Mouse (Mus musculus) liver, embryonic 14.5 days (tissue): ENCODE data around the gene Timm9. TPM values are rescaled to one million over a fixed set of nuclear protein-coding genes. Genes with fewer than 3 reads are reported as not detected.
A peak's percentile ranks its signal among the peaks of the same experiment; 100 is the strongest.

Source experiments
- ATAC-seq: fragments of 200-750 bp; cut with Nextera tagmentation; 2 replicates; pipeline ENCODE4 v1.8.0; 2017; ENCODE audit warnings: moderate number of reproducible peaks, mild to moderate bottlenecking, moderate library complexity; ENCODE audit not compliant: insufficient read depth
- DNase-seq, 3 experiments: peaks; one replicate each; pipeline ENCODE4 v3.0.0-alpha.2; 2012 to 2013; ENCODE audit warnings: low read depth in 3 of 3, low spot score in 3 of 3
- H3K27ac ChIP-seq: fragments of 300-500 bp; sonication (generic); 2 replicates; pipeline ENCODE4 v1.5.1; 2014; ENCODE audit warnings: moderate library complexity, mild to moderate bottlenecking, control low read depth, inconsistent platforms
- H3K27me3 ChIP-seq: fragments of 300-500 bp; sonication (generic); 2 replicates; pipeline ENCODE4 v1.6.1; 2014; ENCODE audit warnings: mild to moderate bottlenecking, low read length, moderate library complexity; ENCODE audit not compliant: control insufficient read depth, insufficient read depth
- H3K36me3 ChIP-seq: fragments of 300-500 bp; sonication (generic); replicated peaks from 2 replicates; pipeline ENCODE4 v1.6.1; 2014; ENCODE audit warnings: low read depth; ENCODE audit not compliant: control insufficient read depth, insufficient read depth
- H3K4me1 ChIP-seq, 2 experiments: fragments of 200-500 bp in 1 of 2; fragments of 300-500 bp in 1 of 2; sonication (generic) in 1 of 2; replicated peaks; 2 replicates each; pipeline ENCODE4 v1.6.1; 2012 to 2014; ENCODE audit warnings: antibody characterized with exemption in 1 of 2, inconsistent platforms in 1 of 2, low read length in 1 of 2; ENCODE audit not compliant: control insufficient read depth in 2 of 2, insufficient read depth in 2 of 2
- H3K4me2 ChIP-seq: fragments of 300-500 bp; sonication (generic); 2 replicates; pipeline ENCODE4 v1.6.1; 2014; ENCODE audit warnings: low read depth, mild to moderate bottlenecking, control low read depth, moderate library complexity
- H3K4me3 ChIP-seq, 2 experiments: fragments of 200-500 bp in 1 of 2; fragments of 300-500 bp in 1 of 2; sonication (generic) in 1 of 2; 2 replicates each; pipeline ENCODE4 v1.5.1; 2012 to 2014; ENCODE audit warnings: low read depth in 2 of 2, low read length in 2 of 2, mild to moderate bottlenecking in 2 of 2, control low read depth in 1 of 2, inconsistent platforms in 1 of 2, moderate library complexity in 1 of 2; ENCODE audit not compliant: insufficient read depth in 1 of 2
- H3K9ac ChIP-seq: fragments of 300-500 bp; sonication (generic); replicated peaks from 2 replicates; pipeline ENCODE4 v1.6.1; 2014; ENCODE audit warnings: mild to moderate bottlenecking, control low read depth, moderate library complexity
- H3K9me3 ChIP-seq: fragments of 300-500 bp; sonication (generic); 2 replicates; pipeline ENCODE4 v1.6.1; 2016; ENCODE audit warnings: low read length, mixed read lengths; ENCODE audit not compliant: control insufficient read depth
- CTCF ChIP-seq: IDR thresholded peaks from 2 replicates; pipeline ENCODE4 v1.5.1; 2016; ENCODE audit warnings: antibody characterized with exemption, low read depth, control low read depth
- EP300 ChIP-seq: IDR thresholded peaks from 2 replicates; pipeline ENCODE4 v1.6.1; 2016; ENCODE audit warnings: antibody characterized with exemption, low read depth
- WGBS: fragments of 180-500 bp; shearing (Covaris S2); extraction: QIAGEN DNeasy Blood & Tissue Kit; methylation state at CpG from one replicate; pipeline ENCODE4 v1.1.7; 2014; ENCODE audit not compliant: insufficient replicate concordance; 5-methylcytosine and 5-hydroxymethylcytosine counted together
- polyA plus RNA-seq, 2 experiments: library from polyadenylated mRNA; depleted of rRNA in 1 of 2; stranded (reverse) in 1 of 2; unstranded in 1 of 2; fragments of >200 nt; fragmentation: Nextera tagmentation in 1 of 2; extraction: Ambion mirVana in 1 of 2; gene quantifications; 2 replicates each; pipeline versions ENCODE4 v1.2.1 to v1.2.3; 2012 to 2014

Timm9 gene
- polyA plus RNA-seq, 2 experiments: 23.7 to 40.2 TPM

GRCm38 (mm10) chr12:71141189-71141588 is 4.7 kb upstream of the Timm9 start:
- Histone ChIP-seq H3K27ac (no peak overlapping the region), H3K36me3 (peaks cover 14% of the 10 kb centered on the region), H3K27me3 (no peaks in the 10 kb centered on the region), H3K9ac (no peak overlapping the region), H3K4me2 (no peak overlapping the region), H3K4me1 (peaks cover 3 to 7% of the 10 kb centered on the region in 2 experiments; a peak in 2 of 4 replicates), H3K4me3 (no peak overlapping the region), H3K9me3 (no peaks in the 10 kb centered on the region)
- no peak for TF ChIP-seq CTCF
- no peak for TF ChIP-seq EP300
- no peak for DNase-seq
- no peak for ATAC-seq

- Histone ChIP-seq H3K36me3 (peaks cover 14% of the 10 kb centered on the region), H3K27ac (no peak overlapping the region), H3K9me3 (no peaks in the 10 kb centered on the region), H3K4me2 (peak overlapping the region; percentile 82), H3K9ac (no peak overlapping the region), H3K4me1 (peaks cover 5 to 9% of the 10 kb centered on the region in 2 experiments; a peak in 2 of 4 replicates), H3K4me3 (no peak overlapping the region), H3K27me3 (no peaks in the 10 kb centered on the region)
- 68% methylated on average over 5 of the region's 5 CpGs for whole genome bisulfite sequencing
- DNase-seq: no peak
- TF ChIP-seq EP300 (no peak), CTCF (peak; percentile 56)
- ATAC-seq: no peak
These were observed 2.9 kb upstream of the Timm9 start for GRCm38 (mm10) chr12:71139258-71139828.

GRCm38 (mm10) chr12:71137686-71138085 is 1.2 kb upstream of the Timm9 start:
- peak overlapping the region; percentile 90 for H3K9ac ChIP-seq
- peak overlapping the region; percentile 82 for H3K4me2 ChIP-seq
- H3K4me3 ChIP-seq: peak overlapping the region; percentile 97 to 99
- H3K27me3 ChIP-seq: no peaks in the 10 kb centered on the region
- peaks cover 5 to 9% of the 10 kb centered on the region in 2 experiments; a peak in 2 of 4 replicates for H3K4me1 ChIP-seq
- WGBS: 4% methylated on average over 11 of the region's 11 CpGs
- TF ChIP-seq EP300: no peak
- TF ChIP-seq CTCF: no peak
- H3K36me3 ChIP-seq: peaks cover 14% of the 10 kb centered on the region
- no peaks in the 10 kb centered on the region for H3K9me3 ChIP-seq
- peak overlapping the region; percentile 24 for H3K27ac ChIP-seq
- ATAC-seq: no peak
- DNase-seq: no peak

- Histone ChIP-seq H3K36me3 (peaks cover 11% of the 10 kb centered on the region), H3K27me3 (no peaks in the 10 kb centered on the region), H3K27ac (peak overlapping the region; percentile 80), H3K9me3 (no peaks in the 10 kb centered on the region), H3K4me3 (peak overlapping the region; percentile 97 to 99), H3K4me1 (peaks cover 5 to 9% of the 10 kb centered on the region in 2 experiments; a peak in 2 of 4 replicates), H3K4me2 (peak overlapping the region; percentile 82), H3K9ac (peak overlapping the region; percentile 90)
- DNase-seq (peak; percentile 87 to 89 (median 89)), ATAC-seq (peak; percentile 87)
- under 1% methylated on average over 30 of the region's 30 CpGs for WGBS
- TF ChIP-seq CTCF (no peak), EP300 (no peak; the same call in 1 of the 2 replicates)
These were observed 549 bp upstream of the Timm9 start for GRCm38 (mm10) chr12:71136974-71137491.

GRCm38 (mm10) chr12:71135581-71135980 is 903 bp downstream of the Timm9 start:
- DNase-seq (no peak), ATAC-seq (no peak)
- peak overlapping the region; percentile 77 to 97 for H3K4me3 ChIP-seq
- no peaks in the 10 kb centered on the region for H3K9me3 ChIP-seq
- TF ChIP-seq EP300 (no peak), CTCF (no peak)
- WGBS: 9% methylated on average over 5 of the region's 5 CpGs
- peaks cover 4% of the 10 kb centered on the region for H3K36me3 ChIP-seq
- H3K27ac ChIP-seq: no peak overlapping the region
- no peaks in the 10 kb centered on the region for H3K27me3 ChIP-seq
- peak overlapping the region; percentile 82 for H3K4me2 ChIP-seq
- H3K9ac ChIP-seq: peak overlapping the region; percentile 42; the same call in 1 of the 2 replicates
- H3K4me1 ChIP-seq: peaks cover 5 to 9% of the 10 kb centered on the region in 2 experiments; a peak in 2 of 4 replicates
